Mouse (Mus musculus) heart, embryonic 16.5 days (tissue): ENCODE data around the gene Oaz1. TPM values are rescaled to one million over a fixed set of nuclear protein-coding genes. Genes with fewer than 3 reads are reported as not detected.

Experiments used
- ATAC-seq: fragments of 200-750 bp; cut with Nextera tagmentation; replicated peaks from 2 replicates; pipeline ENCODE4 v1.8.0; 2017; ENCODE audit warnings: moderate number of reproducible peaks; ENCODE audit not compliant: insufficient read depth, low FRiP score; ENCODE audit errors: extremely low read depth
- H3K27ac ChIP-seq: fragments of 300-500 bp; sonication (generic); 2 replicates; pipeline ENCODE4 v1.5.1; 2014; ENCODE audit warnings: mild to moderate bottlenecking, low read length, control low read depth, moderate library complexity
- H3K27me3 ChIP-seq: fragments of 300-500 bp; sonication (generic); 2 replicates; pipeline ENCODE4 v1.6.1; 2014; ENCODE audit warnings: low read length, mixed read lengths; ENCODE audit not compliant: control insufficient read depth, insufficient read depth
- H3K36me3 ChIP-seq: fragments of 300-500 bp; sonication (generic); 2 replicates; pipeline ENCODE4 v1.6.1; 2014; ENCODE audit not compliant: control insufficient read depth, insufficient read depth
- H3K4me1 ChIP-seq: fragments of 300-500 bp; sonication (generic); 2 replicates; pipeline ENCODE4 v1.6.1; 2014; ENCODE audit warnings: low read length, mixed read lengths; ENCODE audit not compliant: control insufficient read depth, insufficient read depth
- H3K4me2 ChIP-seq: fragments of 300-500 bp; sonication (generic); 2 replicates; pipeline ENCODE4 v1.6.1; 2014; ENCODE audit warnings: low read depth, mild to moderate bottlenecking, control low read depth, low read length
- H3K4me3 ChIP-seq: fragments of 300-500 bp; sonication (generic); 2 replicates; pipeline ENCODE4 v1.5.1; 2014; ENCODE audit warnings: mild to moderate bottlenecking, control low read depth, low read length
- H3K9ac ChIP-seq: fragments of 300-500 bp; sonication (generic); 2 replicates; pipeline ENCODE4 v1.6.1; 2014; ENCODE audit warnings: low read length, control low read depth
- H3K9me3 ChIP-seq: fragments of 300-500 bp; sonication (generic); replicated peaks from 2 replicates; pipeline ENCODE4 v1.6.1; 2016; ENCODE audit warnings: low read length; ENCODE audit not compliant: control insufficient read depth
- WGBS: fragments of 180-500 bp; shearing (Covaris S2); extraction: QIAGEN DNeasy Blood & Tissue Kit; methylation state at CpG from one replicate; pipeline ENCODE4 v1.1.7; 2014; 5-methylcytosine and 5-hydroxymethylcytosine counted together
- polyA plus RNA-seq: library from polyadenylated mRNA; unstranded; fragments of >200 nt; fragmentation: Nextera tagmentation; extraction: Ambion mirVana; gene quantifications from 2 replicates; pipeline ENCODE4 v1.2.1, GENCODE M21; 2015

Oaz1 gene
- polyA plus RNA-seq, 1 experiment from 2014 or later, result 2,111 TPM

DNA sequence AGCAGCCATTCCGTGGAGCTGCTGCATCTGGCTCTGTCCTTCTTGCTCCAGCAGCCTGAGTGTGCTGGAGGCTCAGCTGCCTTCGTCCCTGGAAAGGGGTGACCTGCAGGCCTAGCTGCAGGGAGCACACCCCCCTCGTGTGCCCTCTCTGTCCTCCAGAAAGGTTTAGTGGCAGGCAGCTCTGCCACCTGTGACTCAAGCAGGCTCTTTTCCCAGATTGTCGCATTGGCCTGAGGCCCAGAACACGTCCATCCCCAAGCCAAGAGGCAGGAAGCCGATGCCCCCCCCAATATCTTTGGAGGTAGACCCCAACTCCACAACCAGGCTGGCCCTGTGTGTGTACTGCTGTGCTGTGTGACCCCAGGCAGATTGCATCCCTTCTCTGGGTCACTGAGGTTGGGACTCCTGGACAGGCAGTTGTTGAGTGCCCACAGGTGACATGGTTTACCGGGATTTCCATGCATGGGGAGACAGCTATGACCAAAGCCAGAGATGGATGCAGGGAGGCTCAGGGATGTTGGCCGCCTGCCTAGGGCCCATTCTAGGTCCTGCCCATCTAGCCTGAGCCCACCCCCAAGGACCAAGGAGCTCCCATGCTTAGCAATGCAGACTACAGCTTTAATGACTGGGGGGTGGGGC is 18.7 kb downstream of the Oaz1 start:
- Histone ChIP-seq H3K4me2 (no peak overlapping the region), H3K27me3 (peaks cover 26% of the 10 kb centered on the region), H3K4me3 (no peak overlapping the region), H3K27ac (no peak overlapping the region), H3K36me3 (no peaks in the 10 kb centered on the region), H3K9ac (no peak overlapping the region), H3K9me3 (no peaks in the 10 kb centered on the region), H3K4me1 (peaks cover 14% of the 10 kb centered on the region)
- WGBS, result 47% methylated on average over 8 of the region's 8 CpGs
- no peak for ATAC-seq

DNA sequence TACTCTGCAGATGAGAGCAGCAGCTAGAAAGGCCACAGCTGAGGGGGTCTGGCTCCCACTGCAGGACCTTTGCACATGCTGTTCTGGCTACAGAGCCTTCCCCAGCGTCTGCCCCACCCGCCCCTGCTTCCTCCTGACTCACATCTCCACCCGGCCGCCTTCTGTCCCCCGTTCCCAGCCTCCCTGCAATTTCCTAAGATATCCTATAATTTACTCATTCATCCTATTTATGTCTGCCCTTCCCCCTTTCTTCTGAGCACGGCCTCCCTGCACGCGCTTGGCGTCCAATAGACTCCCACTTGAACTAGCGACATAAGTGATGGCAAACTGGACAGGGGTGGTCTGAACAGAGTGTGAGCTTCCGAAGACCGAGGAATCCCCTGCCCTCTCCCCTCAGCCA is 19.3 kb downstream of the Oaz1 start:
- 69% methylated on average over 12 of the region's 12 CpGs for WGBS
- no peak for ATAC-seq
- Histone ChIP-seq H3K4me1 (peaks cover 14% of the 10 kb centered on the region), H3K27me3 (peaks cover 26% of the 10 kb centered on the region), H3K4me2 (no peak overlapping the region), H3K27ac (no peak overlapping the region), H3K9ac (no peak overlapping the region), H3K9me3 (no peaks in the 10 kb centered on the region), H3K4me3 (no peak overlapping the region), H3K36me3 (no peaks in the 10 kb centered on the region)

DNA sequence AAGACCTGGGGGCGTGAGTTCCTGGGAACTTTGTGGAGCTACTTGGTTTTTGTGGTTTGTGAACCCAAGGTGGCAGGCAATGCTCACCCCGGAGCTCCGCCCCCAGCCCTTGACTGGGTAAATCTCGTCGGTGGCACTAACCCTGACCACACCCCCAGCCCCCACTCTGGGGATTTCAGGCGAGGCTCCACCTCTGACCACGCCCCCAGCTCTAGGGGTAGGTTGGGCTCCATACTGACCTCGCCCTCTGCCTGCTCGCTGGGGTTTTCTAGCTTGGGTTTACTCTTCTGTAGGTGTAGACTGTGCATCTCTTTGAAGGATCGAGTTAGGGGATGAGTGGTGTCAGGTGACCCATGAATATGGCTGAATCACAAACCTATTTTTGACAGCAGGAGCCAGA is 22.1 kb downstream of the Oaz1 start:
- 15% methylated on average over 10 of the region's 10 CpGs for WGBS
- Histone ChIP-seq H3K9me3 (no peaks in the 10 kb centered on the region), H3K4me2 (no peak overlapping the region), H3K4me3 (no peak overlapping the region), H3K27me3 (peaks cover 11% of the 10 kb centered on the region), H3K27ac (no peak overlapping the region), H3K4me1 (peaks cover 11% of the 10 kb centered on the region), H3K36me3 (peaks cover 16% of the 10 kb centered on the region), H3K9ac (no peak overlapping the region)
- ATAC-seq, result 0 out of 2 replicates have a peak, but pooled peaks have one; percentile 25

DNA sequence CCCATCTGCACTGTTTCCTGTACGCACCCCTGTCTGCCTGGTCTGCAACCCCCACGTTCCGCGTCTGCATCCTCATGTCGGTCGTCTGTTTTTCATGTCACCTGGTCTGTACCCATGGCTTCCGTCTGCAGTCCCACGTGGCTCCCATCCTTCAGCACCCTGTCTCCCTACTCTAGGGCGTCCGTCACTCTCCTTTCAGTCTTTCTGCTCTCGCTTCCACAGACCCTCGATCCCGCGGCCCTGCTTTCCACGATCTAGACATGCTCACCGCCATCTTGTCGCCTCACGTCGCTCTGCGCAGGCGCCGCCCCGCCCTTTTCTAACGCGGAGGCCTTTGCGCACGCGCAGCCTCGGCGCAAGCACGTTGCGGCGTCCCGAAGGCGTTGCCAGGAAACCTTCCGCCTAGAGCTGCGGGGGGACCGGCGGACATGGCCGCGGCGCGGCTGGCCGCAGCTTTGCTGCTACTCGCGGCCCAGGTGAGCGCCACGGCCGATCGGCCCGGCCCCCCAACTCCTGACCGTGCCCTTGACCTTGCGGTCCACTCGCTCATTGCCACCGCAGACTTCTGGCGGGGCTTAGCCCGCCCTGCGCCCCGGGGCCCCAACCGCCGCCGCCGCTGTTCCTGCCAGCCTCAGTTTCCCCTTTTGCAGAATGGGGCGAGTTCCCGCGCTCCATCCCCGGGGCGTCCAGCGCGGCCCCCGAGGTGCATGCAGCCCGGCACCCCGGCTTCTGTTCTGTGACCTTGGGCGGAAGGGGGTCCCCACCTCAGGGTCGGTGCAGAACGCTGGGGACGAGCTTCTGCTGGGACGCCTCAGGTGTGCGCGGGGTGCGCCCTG is 28.7 kb downstream of the Oaz1 start, which contains the start of the genes Lsm7 and Sppl2b:
TSS of gene Lsm7 (minus strand) at position 297 of the 836 bp plus-strand sequence.
TSS of gene Sppl2b (plus strand) at position 363 of the 836 bp plus-strand sequence.
- WGBS, result under 1% methylated on average over 81 of the region's 81 CpGs
- Histone ChIP-seq H3K4me2 (peak within 1 kb of the TSS; percentile 99), H3K4me1 (peaks cover 19% of the 10 kb centered on the region), H3K27ac (peak within 1 kb of the TSS; percentile 58; the same call in 1 of the 2 replicates), H3K9me3 (no peaks in the 10 kb centered on the region), H3K4me3 (peak within 1 kb of the TSS; percentile 82), H3K36me3 (peaks cover 16% of the 10 kb centered on the region), H3K27me3 (no peaks in the 10 kb centered on the region), H3K9ac (peak within 1 kb of the TSS; percentile 90)
- peak; percentile 88 for ATAC-seq

DNA sequence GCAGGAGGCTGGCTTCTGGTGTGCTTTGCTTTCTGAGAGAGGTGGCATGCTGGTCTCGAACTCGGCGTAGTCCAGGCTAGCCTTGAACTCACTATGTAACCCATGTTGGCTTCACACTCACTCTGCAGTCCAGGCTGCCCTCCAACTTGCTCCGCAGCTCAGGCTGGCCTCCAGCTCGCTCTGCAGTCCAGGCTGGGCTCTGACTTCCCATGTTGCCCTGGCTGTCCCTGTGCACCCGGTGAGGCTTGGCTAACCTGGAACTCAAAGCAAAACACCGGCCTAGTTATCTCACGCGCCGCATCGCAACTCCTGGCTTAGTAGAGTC is 29.3 kb downstream of the Oaz1 start:
- H3K9me3 ChIP-seq, result no peaks in the 10 kb centered on the region
- WGBS, result 16% methylated on average over 11 of the region's 11 CpGs
- peak overlapping the region; percentile 90 for H3K9ac ChIP-seq
- no peak for ATAC-seq
- no peak overlapping the region for H3K27ac ChIP-seq
- H3K4me1 ChIP-seq, result peaks cover 19% of the 10 kb centered on the region
- peak overlapping the region; percentile 82 for H3K4me3 ChIP-seq
- H3K4me2 ChIP-seq, result peak overlapping the region; percentile 99
- no peaks in the 10 kb centered on the region for H3K27me3 ChIP-seq
- H3K36me3 ChIP-seq, result peaks cover 16% of the 10 kb centered on the region

DNA sequence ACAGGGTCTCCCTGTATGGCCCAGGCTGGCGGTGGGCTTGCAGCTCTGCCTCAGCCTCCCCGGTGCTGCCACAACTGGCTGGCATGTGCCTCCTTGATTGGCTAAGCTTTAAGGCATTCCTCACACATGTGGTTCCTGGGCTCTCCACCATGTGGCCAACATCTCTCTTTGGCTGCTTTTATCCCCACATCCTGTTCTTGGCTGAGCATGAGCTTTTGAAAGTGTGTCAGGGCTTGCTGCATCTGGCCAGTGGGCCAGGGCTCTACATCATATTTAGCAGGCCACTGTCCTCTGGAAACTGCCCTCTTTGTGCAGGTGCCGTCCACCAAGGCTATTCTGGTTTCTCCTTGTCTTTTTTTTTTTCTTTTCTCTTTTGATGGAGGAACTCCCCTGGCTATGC is 29.8 kb downstream of the Oaz1 start:
- H3K4me2 ChIP-seq, result peak overlapping the region; percentile 99
- no peak for ATAC-seq
- no peaks in the 10 kb centered on the region for H3K9me3 ChIP-seq
- no peak overlapping the region; the same call in 1 of the 2 replicates for H3K4me3 ChIP-seq
- no peak overlapping the region for H3K27ac ChIP-seq
- peaks cover 16% of the 10 kb centered on the region for H3K36me3 ChIP-seq
- peaks cover 19% of the 10 kb centered on the region for H3K4me1 ChIP-seq
- peak overlapping the region; percentile 11; the same call in 1 of the 2 replicates for H3K9ac ChIP-seq
- 63% methylated on average over 3 of the region's 3 CpGs for WGBS
- no peaks in the 10 kb centered on the region for H3K27me3 ChIP-seq

DNA sequence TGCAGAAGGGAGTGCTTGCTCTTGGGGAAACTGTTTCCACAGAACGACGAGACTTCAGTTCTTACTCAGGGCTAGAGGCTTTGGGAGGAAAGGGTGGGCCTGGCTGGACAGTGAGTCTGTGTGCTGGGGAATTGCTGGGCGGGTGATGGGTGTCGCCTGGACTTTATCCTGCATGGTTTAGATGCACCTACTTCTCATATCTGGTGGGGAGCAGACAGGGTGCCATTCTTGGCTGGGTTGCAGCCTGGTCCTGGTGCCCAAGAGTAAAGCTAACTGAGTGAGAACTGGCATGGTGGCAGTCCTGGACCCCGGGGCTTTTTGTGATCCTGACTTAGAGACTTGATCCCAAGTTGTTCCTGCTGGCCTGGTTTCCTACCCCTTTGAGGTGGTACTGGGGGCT is 30.5 kb downstream of the Oaz1 start:
- no peak overlapping the region for H3K4me3 ChIP-seq
- H3K9me3 ChIP-seq, result no peaks in the 10 kb centered on the region
- no peak for ATAC-seq
- H3K36me3 ChIP-seq, result peaks cover 16% of the 10 kb centered on the region
- no peaks in the 10 kb centered on the region for H3K27me3 ChIP-seq
- no peak overlapping the region for H3K27ac ChIP-seq
- H3K4me1 ChIP-seq, result peaks cover 19% of the 10 kb centered on the region
- H3K4me2 ChIP-seq, result no peak overlapping the region
- no peak overlapping the region; the same call in 1 of the 2 replicates for H3K9ac ChIP-seq
- 71% methylated on average over 5 of the region's 5 CpGs for WGBS

DNA sequence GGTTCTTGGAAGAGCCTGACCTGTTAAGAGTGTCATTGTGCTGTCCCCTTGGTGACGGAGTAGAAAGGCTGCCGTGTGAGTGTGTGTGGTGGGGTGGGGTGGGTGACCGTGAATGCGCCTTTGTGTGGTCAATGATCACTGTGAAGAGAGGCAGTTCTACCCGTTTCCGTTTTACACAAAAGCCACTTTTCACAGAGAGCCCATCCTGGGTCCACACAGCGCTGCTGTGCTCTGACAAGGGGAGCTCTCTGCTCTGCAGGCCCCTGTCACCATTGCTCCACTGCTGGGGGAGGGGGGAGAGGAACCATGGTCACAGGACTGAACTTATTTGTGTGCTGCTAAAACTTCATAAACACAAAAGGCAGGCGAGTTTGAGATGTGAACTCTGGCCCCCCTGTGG is 30.9 kb downstream of the Oaz1 start:
- Histone ChIP-seq H3K9me3 (no peaks in the 10 kb centered on the region), H3K27me3 (no peaks in the 10 kb centered on the region), H3K36me3 (peaks cover 16% of the 10 kb centered on the region), H3K4me3 (no peak overlapping the region), H3K4me2 (no peak overlapping the region), H3K4me1 (peaks cover 19% of the 10 kb centered on the region), H3K27ac (no peak overlapping the region), H3K9ac (no peak overlapping the region)
- ATAC-seq, result no peak
- 79% methylated on average over 8 of the region's 8 CpGs for WGBS

DNA sequence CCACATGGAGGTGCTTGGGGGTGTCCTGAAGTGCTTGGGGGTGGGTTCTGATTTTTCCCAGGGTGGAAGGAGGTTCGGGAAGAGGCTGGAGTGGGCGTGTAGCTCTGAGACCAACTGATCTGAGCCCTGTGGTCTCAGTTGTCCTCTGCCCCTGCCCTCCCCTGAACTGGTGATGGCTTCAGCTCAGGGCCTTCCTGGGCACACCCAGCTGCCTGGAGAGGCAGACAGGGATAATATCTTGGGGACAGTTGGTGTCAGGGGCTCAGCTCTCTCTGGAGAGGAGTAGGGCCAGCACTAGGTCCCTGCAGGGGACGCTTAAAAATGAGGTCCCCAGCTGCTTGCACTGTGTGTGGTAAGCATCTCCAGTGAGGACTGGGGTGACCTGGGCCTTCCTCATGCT is 31.4 kb downstream of the Oaz1 start:
- Histone ChIP-seq H3K27me3 (no peaks in the 10 kb centered on the region), H3K4me1 (peaks cover 19% of the 10 kb centered on the region), H3K9me3 (no peaks in the 10 kb centered on the region), H3K27ac (no peak overlapping the region), H3K4me2 (no peak overlapping the region), H3K36me3 (peaks cover 13% of the 10 kb centered on the region; the same call in 1 of the 2 replicates), H3K4me3 (no peak overlapping the region), H3K9ac (no peak overlapping the region)
- ATAC-seq, result no peak
- WGBS, result 66% methylated on average over 3 of the region's 3 CpGs
